Mouse (Mus musculus): ENCODE data around the gene Tnfrsf21.

- no peak for TF ChIP-seq CTCF (IDR thresholded peaks at IDR 0.05; ENCODE audit: low read depth)
- TF ChIP-seq EP300 (IDR thresholded peaks at IDR 0.05; ENCODE audit: low read depth): no peak
Observed at GRCm38 (mm10) chr17:43052791-43053190, 36.4 kb downstream of the Tnfrsf21 start.
